Mouse (Mus musculus) MEL (cell line): ENCODE results near the gene Trmt112.

ENCODE experiments used
- CHD1 ChIP-seq: IDR thresholded peaks from 2 replicates; pipeline ENCODE4 v1.6.1; 2012; ENCODE audit warnings: low read depth, mild to moderate bottlenecking, inconsistent platforms, low read length, improper control_type of control experiment
- CTCF ChIP-seq, 3 experiments: IDR thresholded peaks in 2 of 3; conservative IDR thresholded peaks in 1 of 3; 2 replicates each; pipeline ENCODE4 v1.5.1; 2011 to 2012; ENCODE audit warnings: low read length in 3 of 3, low read depth in 2 of 3, mild to moderate bottlenecking in 2 of 3, improper control_type of control experiment in 1 of 3, inconsistent platforms in 1 of 3, mixed read lengths in 1 of 3, moderate library complexity in 1 of 3; ENCODE audit not compliant: control insufficient read depth in 1 of 3, insufficient read depth in 1 of 3, poor library complexity in 1 of 3, severe bottlenecking in 1 of 3
- HCFC1 ChIP-seq: IDR thresholded peaks from 2 replicates; pipeline ENCODE4 v1.6.1; 2012; ENCODE audit warnings: low read depth, mild to moderate bottlenecking, inconsistent platforms, low read length, improper control_type of control experiment, moderate library complexity
- JUND ChIP-seq: IDR thresholded peaks from 2 replicates; pipeline ENCODE4 v1.6.1; 2011; ENCODE audit warnings: low read depth, mild to moderate bottlenecking, improper control_type of control experiment, low read length
- MAZ ChIP-seq: IDR thresholded peaks from 2 replicates; pipeline ENCODE4 v1.6.1; 2012; ENCODE audit warnings: low read depth, mild to moderate bottlenecking, inconsistent platforms, low read length, improper control_type of control experiment
- POLR2A ChIP-seq, 2 experiments: IDR thresholded peaks; 2 replicates each; pipeline ENCODE4 v1.6.1; 2011 to 2012; ENCODE audit warnings: low read length in 2 of 2, mild to moderate bottlenecking in 2 of 2, control low read depth in 1 of 2, improper control_type of control experiment in 1 of 2, low read depth in 1 of 2, moderate library complexity in 1 of 2; ENCODE audit not compliant: control insufficient read depth in 1 of 2, insufficient read depth in 1 of 2, poor library complexity in 1 of 2
- POLR2AphosphoS2 ChIP-seq: IDR thresholded peaks from 2 replicates; pipeline ENCODE4 v1.6.1; 2011; ENCODE audit warnings: low read length, improper control_type of control experiment
- TCF12 ChIP-seq: IDR thresholded peaks from 2 replicates; pipeline ENCODE4 v1.6.1; 2014; ENCODE audit warnings: low read depth, mild to moderate bottlenecking, inconsistent platforms, low read length, improper control_type of control experiment, moderate library complexity
- UBTF ChIP-seq: IDR thresholded peaks from 2 replicates; pipeline ENCODE4 v1.6.1; 2012; ENCODE audit warnings: low read depth, mild to moderate bottlenecking, inconsistent platforms, low read length, improper control_type of control experiment, moderate library complexity, borderline replicate concordance; ENCODE audit not compliant: insufficient read depth
- USF1 ChIP-seq: IDR thresholded peaks from 2 replicates; pipeline ENCODE4 v1.6.1; 2014; ENCODE audit warnings: low read depth, mild to moderate bottlenecking, inconsistent platforms, low read length, improper control_type of control experiment, moderate library complexity
- ZC3H11A ChIP-seq: IDR thresholded peaks from 2 replicates; pipeline ENCODE4 v1.6.1; 2012; ENCODE audit warnings: low read depth, mild to moderate bottlenecking, inconsistent platforms, low read length, improper control_type of control experiment

DNA sequence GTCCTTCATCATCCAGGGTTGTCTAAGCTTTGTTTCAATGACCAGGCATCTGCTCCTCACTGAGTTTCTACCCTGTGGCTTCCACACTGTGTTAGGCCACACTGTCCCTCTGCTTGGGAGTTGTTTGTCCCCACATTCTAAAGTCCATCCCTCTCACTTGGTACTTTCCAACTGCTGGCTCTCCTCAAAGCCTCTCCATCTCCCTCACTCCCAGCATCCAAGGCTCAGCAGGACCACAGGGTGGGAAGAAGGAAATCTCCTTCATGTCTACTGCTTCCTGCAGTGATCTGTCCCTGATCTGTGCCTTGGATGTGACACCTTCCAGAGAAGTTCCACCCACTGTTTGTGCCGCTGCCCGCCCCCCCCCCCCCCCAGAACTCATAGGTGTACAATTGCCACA is 21.5 kb downstream of the Trmt112 start:
- no peak for TF ChIP-seq USF1
- no peak for TF ChIP-seq UBTF
- no peak for TF ChIP-seq TCF12
- no peak for TF ChIP-seq JUND
- no peak for TF ChIP-seq POLR2A (IDR thresholded peaks at IDR 0.05; ENCODE audit: control insufficient read depth in 1 of 2, insufficient read depth in 1 of 2, low read depth in 1 of 2, low read length in 2 of 2, poor library complexity in 1 of 2)
- no peak for TF ChIP-seq ZC3H11A
- TF ChIP-seq POLR2AphosphoS2: no peak
- TF ChIP-seq HCFC1: no peak
- no peak for TF ChIP-seq MAZ
- TF ChIP-seq CHD1: no peak
- no peak for TF ChIP-seq CTCF (IDR thresholded peaks at IDR 0.05 in 2 of 3, conservative IDR thresholded peaks at IDR 0.05 in 1 of 3; ENCODE audit: control insufficient read depth in 1 of 3, insufficient read depth in 1 of 3, low read depth in 2 of 3, low read length in 3 of 3, poor library complexity in 1 of 3, severe bottlenecking in 1 of 3)
